Mouse (Mus musculus) lung, postnatal 14 days (tissue): Measurements from ENCODE around the gene Evi2a.

ENCODE experiments used
- DNase-seq: peaks from one replicate; pipeline ENCODE4 v3.0.0; 2021

Evi2a gene

DNA sequence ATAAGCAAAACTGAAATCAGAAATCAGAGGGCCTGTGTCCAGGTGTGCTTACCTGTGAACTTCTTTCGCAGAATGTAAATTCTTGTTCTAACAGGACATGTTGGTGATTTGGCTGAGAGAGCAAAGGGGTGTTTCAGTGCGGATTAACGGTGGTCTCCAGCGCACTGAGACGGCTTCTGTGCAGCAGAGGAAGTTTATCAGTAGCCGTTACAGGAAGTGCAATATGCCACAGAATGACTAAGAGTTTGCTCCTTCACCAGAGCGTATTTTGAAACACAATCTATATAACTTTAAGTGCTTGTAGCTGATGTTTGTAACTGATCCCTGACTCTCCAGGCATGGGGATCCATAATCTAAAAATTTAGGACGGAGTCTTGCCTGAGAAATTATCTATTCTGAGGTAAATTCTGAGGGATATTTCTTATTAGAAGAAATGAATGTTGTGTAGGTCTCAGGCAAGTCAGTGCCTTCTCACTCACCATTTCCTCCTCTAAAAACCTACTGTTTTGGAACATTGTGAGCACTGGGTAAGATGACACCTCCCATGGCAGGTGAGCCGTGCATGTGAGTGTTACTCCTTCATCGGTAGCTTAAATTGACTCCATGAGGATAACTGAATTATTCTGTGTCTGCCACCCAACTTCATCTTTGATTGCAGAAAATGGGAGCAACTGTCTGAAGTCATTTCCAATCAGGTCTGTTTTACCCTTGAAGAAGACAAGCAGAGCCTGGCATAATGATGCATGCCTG, 6.7 kb downstream of the Evi2a start, which contains the start of gene Evi2b:
TSS of gene Evi2b (minus strand) at position 203 of the 750 bp plus-strand sequence.
- no peak for DNase-seq

DNA sequence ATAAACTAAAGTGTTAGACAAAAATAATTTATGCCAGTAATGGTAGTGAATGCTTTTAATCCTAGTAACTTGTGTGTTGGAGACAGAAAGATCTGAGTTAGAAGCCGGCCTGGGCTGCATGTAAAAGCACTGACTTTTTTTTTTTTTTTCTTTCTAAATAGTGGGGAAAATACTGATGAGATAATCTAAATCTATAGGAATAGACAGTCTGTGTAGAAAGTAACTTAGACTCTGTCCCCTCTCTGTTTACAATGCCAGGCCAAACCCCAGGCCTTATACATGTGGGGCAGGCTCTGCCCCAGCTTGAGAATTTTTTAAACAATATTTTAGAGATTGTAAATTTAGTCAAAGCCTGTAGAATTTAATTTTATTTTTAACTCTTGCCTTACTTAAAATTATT, 7.5 kb downstream of the Evi2a start:
- DNase-seq: no peak

DNA sequence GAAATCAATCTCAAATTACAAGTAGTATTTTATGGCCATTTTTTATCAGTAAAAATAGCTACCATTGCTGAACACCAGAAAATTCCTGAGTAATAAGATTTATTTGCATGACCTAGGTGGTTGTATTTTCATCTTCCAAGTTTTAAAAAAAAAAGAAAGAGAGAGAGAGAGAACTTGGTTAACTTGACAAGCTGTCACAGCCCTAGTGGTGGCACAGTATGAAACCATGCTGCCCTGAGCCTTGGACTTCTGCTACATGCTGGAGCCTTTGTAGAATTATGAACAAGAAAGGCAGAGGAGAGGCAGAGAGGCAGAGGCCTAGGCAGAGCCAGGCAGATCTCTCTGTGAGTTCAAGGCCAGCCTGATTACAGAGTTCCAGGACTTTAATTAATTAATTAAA, 8.5 kb downstream of the Evi2a start:
- no peak for DNase-seq

DNA sequence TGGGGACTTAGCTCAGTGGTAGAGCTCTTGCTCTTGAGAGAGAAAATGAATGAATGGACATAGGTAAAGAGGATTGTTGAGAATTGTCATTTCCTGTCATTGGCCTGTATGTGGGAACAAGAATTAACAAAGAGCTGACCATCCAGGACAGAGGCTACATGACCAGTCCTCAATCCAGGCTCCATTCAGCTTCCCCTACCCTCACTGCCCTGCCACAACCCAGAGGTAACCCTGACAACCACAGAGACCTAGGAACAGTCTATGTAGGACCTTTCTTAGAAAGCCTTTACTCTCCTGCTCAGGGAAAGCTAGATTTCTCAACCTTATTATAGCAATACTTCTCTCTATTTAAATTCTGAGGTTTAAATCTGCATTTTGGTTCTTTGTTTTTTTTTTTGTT, 9.6 kb downstream of the Evi2a start:
- no peak for DNase-seq

DNA sequence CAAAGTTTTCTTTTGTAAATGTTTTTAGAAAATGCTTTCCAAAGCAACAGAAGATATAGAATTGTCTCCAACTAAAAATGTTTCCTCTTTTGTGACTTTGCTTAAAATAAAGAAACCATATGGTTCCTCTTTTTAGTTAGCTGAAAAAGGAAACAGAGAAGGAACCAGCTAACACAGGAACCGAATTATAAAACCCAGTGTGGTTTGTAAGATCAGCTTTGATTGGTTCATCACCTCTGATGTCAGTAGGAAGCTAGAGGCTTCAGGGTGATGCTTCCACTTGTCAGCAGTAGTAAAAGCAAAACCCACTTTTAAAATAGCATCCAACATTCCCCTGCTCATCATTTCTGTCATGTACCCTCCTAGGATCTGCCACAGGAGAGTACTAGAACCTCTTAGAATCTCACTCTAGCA, 10.5 kb downstream of the Evi2a start:
- DNase-seq: no peak

DNA sequence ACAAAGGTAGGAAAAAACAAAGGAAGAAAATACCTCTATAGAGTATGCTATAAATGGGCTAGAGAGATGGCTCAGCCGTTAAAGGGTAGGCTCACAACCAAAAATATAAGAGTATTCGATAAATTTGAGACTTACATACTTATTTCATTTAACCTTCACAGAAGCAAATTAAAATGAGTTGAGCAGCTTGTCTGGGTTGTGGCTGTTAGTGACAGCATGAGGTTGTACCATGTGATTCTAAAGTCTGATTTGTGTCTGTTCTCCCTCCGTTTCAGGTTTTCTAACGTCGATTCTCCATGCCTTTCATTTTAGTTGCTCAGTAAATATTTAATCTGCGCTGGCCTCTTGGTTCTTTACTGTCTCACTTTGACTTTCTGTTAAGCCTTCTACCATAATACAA, 11.1 kb downstream of the Evi2a start:
- DNase-seq: no peak

DNA sequence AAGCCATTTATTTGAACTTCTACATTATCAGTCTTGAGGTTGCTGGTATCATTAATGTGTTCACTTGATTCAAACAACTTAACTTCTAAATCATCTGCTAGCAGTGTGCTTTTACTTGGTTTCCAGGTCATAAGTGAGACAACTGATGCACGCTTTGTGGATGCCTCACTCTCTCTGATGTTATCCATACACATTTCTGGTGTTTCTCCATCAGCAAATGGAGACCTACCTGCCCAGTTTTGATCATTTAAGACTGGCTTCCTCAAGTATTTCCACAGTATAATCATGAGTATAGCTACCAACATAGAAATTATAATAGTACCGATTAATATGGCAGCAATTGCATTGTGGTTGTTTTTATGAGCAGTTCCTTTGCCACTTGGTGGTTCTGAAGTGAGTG, 14.6 kb downstream of the Evi2a start:
- no peak for DNase-seq

DNA sequence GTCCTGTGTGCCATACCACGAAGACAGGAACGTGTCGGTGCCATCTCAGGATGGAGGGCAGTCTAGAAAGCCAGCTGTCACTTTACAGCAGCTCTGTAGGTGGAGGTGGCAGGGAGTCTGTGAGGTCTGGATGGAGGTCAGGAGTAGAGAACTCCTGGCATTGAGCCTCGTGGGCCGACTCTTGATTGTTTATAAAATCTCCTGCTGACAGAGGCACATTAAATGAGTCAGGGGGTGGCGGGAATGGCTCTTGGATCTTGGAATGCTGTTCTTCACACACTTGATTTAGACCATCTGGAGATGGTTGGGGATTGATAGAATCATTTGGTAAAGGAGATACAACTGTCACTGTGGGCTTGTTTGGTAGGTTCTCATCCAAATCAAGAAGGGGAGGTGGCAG, 15.1 kb downstream of the Evi2a start:
- no peak for DNase-seq

DNA sequence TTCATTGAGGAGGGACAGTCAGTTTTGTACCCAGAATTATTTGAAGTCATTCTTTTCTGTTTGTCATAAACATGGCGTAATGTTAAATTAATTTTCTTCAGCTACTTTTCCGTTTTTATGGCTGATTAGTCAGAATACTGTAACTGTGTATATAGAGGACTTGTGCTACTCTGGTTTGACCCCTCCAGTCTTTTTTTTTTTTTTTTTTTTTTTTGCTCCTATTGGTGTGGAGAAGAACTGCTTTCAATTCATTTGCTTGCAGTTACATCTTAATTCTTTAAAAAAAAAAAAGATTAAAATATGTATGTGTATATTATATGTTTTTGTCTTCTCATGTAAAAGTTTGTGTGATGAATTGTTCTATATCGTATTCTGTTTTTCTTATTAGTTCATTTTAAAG, 18.4 kb downstream of the Evi2a start:
- no peak for DNase-seq

DNA sequence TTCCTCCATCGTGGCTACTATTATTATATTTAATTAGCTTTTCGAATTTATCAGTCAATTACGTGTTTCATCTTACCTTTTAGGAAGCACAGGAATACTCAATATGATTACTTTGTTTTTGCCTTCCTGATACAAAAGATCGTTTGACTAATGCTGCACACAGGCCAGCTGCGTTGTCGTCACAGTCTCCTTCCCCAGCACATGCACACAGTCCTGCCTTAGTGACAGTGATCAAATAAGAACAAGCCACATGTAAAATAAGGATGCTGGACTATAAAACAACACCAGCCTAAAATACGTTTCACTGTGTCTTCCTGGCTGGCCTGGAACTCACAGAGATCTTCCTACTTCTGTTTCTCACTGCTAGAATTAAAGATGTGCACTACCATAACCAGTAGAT, 25.9 kb downstream of the Evi2a start:
- DNase-seq: no peak

DNA sequence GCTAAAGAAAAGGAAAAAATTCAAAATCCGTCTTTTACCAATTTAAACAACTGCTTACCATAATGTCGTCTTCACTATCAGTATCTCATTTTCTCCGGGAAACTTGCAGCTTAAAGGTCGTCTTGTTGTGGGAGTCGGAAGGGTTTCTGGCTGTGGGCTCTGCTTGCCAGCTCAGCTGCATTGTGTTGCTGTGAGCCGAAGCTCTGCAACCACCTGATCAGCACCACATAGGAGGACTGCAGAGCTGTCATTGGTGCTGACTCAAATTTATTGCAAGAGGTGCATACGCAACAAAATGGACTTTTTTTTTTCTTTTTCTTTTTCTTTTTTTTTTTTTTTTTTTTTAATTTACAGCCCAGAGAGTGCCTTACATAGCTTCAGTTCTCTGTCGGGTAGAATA, 26.6 kb downstream of the Evi2a start, which contains the start of gene Omg:
TSS of gene Omg (minus strand) at position 240 of the 400 bp plus-strand sequence.
- DNase-seq: no peak

DNA sequence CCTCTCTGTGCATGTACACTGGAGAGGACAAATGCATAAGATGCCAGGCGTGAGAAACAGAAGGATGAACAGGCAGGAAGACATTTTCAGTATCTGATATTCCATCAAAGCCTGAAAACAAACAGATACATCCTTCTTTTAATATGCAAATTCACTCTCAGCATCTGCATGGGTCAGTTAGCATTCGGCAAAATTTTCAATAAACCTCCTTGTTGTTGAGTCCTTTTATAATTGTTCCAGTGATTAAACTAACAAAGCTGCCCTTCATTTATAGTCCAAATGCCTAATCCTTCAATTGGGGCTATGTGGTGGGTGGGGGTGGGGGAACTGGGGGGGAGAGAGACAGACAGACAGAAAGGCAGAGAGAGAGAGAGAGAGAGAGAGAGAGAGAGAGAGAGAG, 27.5 kb downstream of the Evi2a start:
- DNase-seq: no peak

DNA sequence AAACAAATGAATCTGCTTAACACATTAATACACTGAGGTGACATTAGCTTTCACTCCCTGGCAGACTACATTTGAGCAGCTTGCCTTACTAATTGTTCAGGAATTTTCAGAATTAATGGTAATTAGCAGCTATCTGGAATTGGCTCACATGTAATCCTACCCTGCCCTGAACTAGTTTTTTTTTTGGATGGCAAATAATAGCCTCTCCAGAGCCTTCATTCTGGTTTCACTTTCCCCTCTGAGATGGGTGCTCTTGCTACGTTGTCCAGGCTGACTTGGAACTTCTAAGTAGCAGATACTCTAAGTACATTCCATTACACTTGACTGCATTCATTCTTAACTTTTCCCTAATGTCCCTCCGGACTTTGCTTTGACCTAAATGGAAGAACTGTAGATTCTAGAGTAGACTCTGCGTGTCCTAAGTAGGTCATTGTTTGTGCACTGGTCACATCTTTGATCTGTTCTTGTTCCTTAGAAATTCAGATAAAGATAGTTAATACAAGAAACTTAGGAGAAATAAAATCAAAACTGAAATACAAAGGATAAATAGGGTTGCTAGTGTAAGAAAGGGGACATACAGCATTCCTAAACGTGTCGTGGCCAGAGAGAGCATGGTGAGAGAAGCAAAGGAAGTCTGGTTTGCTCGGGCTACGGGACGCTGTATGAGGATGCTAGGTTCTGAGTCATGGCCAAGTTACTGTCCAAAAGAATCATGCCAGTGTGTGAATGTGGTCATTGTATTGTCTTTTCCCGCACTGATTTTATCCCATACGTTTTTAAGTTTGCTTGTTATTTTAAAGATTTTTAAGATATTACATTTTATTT, 35.2 kb downstream of the Evi2a start:
- DNase-seq: no peak

DNA sequence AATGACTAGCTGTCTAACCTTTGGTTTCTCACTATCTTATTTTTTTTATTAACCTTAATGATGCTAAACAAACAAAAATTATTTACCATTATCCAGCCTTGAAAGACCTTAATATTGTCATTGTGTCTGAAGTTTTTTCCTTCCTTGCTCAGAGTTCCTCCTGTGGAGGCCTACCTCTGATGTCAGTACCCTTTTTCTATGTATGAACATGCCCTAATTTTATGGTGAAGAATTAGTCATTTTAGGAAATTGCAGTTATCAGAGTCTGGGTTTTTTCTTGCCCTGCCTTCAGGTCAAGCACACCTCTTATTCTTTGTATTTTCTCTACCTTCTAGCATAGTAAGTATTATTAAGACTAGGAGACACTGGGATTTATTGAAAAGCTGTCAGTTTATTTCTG, 45.7 kb downstream of the Evi2a start:
- DNase-seq: no peak

DNA sequence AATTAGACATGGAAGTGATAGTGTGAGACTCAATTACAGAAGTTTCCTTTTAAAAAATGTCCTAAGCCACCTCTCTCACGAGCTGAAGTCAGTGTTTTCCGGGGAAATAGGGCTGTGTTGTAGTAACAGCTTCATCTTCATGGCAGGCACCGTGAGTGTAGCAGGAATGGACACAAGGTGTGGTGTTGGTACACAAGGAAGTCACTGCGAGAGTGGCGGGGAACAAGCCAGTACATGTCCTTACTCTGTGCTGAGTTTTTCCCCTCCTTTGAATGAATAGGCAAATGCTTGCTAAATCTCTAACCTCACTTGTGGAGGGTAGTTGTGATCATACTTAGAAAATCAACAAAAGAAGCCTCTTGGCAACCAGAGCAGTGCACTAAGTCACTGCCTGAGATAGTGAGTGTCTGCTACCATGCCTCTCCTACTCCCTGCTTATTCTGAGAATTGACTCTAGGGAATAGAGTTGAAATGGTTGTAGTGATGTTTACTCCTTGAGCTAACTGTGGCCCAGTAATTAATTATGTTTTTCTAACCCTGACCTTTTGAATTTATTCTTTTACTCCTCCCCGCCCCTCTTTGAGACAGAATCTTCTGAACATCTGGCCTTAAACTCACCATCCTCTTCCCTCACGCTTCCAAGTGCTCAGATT, 46.4 kb downstream of the Evi2a start:
- DNase-seq: no peak

DNA sequence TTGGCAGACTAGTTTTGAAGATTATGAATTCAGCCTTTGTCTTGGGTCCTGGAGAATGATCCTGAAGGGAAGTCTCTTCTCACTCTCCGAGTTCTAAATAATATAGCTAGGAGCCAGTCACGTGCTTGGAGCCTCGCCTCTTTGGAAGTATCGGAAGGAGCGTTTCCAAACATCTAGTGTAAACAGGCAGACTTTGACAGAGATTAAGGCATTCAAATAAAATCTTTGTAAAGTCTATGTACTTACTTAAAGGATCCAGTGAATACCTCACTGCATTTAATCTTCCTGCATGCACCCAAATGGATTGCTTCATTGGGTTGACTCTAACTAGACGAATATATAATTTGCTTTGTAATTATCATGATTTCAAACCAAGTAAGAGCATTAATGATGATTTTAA, 47.0 kb downstream of the Evi2a start:
- no peak for DNase-seq
